Mouse (Mus musculus) thymus, adult 2 months (tissue): ENCODE data around the gene Ano4. TPM values are rescaled to one million over a fixed set of nuclear protein-coding genes. Genes with fewer than 3 reads are reported as not detected.

ENCODE experiments used
- DNase-seq: peaks from one replicate; pipeline ENCODE4 v3.0.0; 2021
- H3K27ac ChIP-seq: fragments of 200-500 bp; 2 replicates; pipeline ENCODE4 v1.5.1; 2012; ENCODE audit warnings: low read length, control low read depth; ENCODE audit not compliant: control insufficient read depth, insufficient read depth
- H3K27me3 ChIP-seq: fragments of 200-500 bp; 2 replicates; pipeline ENCODE4 v1.6.1; 2012; ENCODE audit warnings: mild to moderate bottlenecking, low read length, moderate library complexity, mixed read lengths; ENCODE audit not compliant: control insufficient read depth, insufficient read depth
- H3K36me3 ChIP-seq: fragments of 200-500 bp; 2 replicates; pipeline ENCODE4 v1.6.1; 2012; ENCODE audit warnings: mild to moderate bottlenecking, low read length, moderate library complexity; ENCODE audit not compliant: control insufficient read depth, insufficient read depth
- H3K4me1 ChIP-seq: fragments of 200-500 bp; replicated peaks from 2 replicates; pipeline ENCODE4 v1.6.1; 2012; ENCODE audit warnings: low read length; ENCODE audit not compliant: control insufficient read depth, insufficient read depth
- H3K4me3 ChIP-seq: fragments of 200-500 bp; 2 replicates; pipeline ENCODE4 v1.5.1; 2012; ENCODE audit warnings: mild to moderate bottlenecking, low read length, control low read depth, moderate library complexity; ENCODE audit not compliant: control insufficient read depth, insufficient read depth
- CTCF ChIP-seq: fragments of 200-500 bp; IDR thresholded peaks from 2 replicates; pipeline ENCODE4 v1.5.1; 2012; ENCODE audit warnings: mild to moderate bottlenecking, control low read depth, low read length, moderate library complexity, borderline replicate concordance; ENCODE audit not compliant: control insufficient read depth, poor library complexity, insufficient read depth; ENCODE audit errors: extremely low read depth
- POLR2A ChIP-seq: fragments of 200-500 bp; IDR thresholded peaks from 2 replicates; pipeline ENCODE4 v1.6.1; 2012; ENCODE audit warnings: mild to moderate bottlenecking, low read length, control low read depth, moderate library complexity; ENCODE audit not compliant: control insufficient read depth, poor library complexity, insufficient read depth; ENCODE audit errors: extremely low read depth
- WGBS: fragments of 180-500 bp; shearing (Covaris S2); methylation state at CpG from one replicate; pipeline ENCODE4 v1.1.7; 2018; 5-methylcytosine and 5-hydroxymethylcytosine counted together
- polyA plus RNA-seq: library from polyadenylated mRNA; depleted of rRNA; stranded (reverse); fragments of >200 nt; gene quantifications from 2 replicates; pipeline ENCODE4 v1.2.3, GENCODE M21; 2012

The Ano4 gene
- polyA plus RNA-seq, 1 experiment, result 0.35 TPM

- TF ChIP-seq POLR2A (no peak), CTCF (no peak)
- H3K4me1 ChIP-seq, result no peaks in the 10 kb centered on the region
- H3K27ac ChIP-seq, result no peak overlapping the region
- 88% methylated on average over 7 of the region's 7 CpGs for WGBS
- no peaks in the 10 kb centered on the region for H3K27me3 ChIP-seq
- H3K4me3 ChIP-seq, result no peak overlapping the region
- DNase-seq, result no peak
- no peaks in the 10 kb centered on the region for H3K36me3 ChIP-seq
These were observed 150.1 kb downstream of the Ano4 start for GRCm38 (mm10) chr10:89194440-89194839.

- DNase-seq, result no peak
- H3K4me1 ChIP-seq, result no peaks in the 10 kb centered on the region
- H3K36me3 ChIP-seq, result no peaks in the 10 kb centered on the region
- no peak for TF ChIP-seq CTCF
- no peak for TF ChIP-seq POLR2A
- no peak overlapping the region for H3K27ac ChIP-seq
- H3K27me3 ChIP-seq, result no peaks in the 10 kb centered on the region
- WGBS, result 88% methylated on average over 4 of the region's 4 CpGs
- H3K4me3 ChIP-seq, result no peak overlapping the region
These were observed 166.6 kb downstream of the Ano4 start for GRCm38 (mm10) chr10:89177921-89178320.

- no peak for DNase-seq
- H3K4me3 ChIP-seq, result no peak overlapping the region
- WGBS, result 96% methylated on average over 1 of the region's 1 CpGs
- H3K4me1 ChIP-seq, result no peaks in the 10 kb centered on the region
- no peaks in the 10 kb centered on the region for H3K27me3 ChIP-seq
- TF ChIP-seq POLR2A, result no peak
- no peak for TF ChIP-seq CTCF
- H3K36me3 ChIP-seq, result no peaks in the 10 kb centered on the region
- no peak overlapping the region for H3K27ac ChIP-seq
These were observed 180.0 kb downstream of the Ano4 start for GRCm38 (mm10) chr10:89164533-89164932.

GRCm38 (mm10) chr10:89155502-89155901, 189.1 kb downstream of the Ano4 start:
- H3K36me3 ChIP-seq, result no peaks in the 10 kb centered on the region
- no peak overlapping the region for H3K4me3 ChIP-seq
- no peaks in the 10 kb centered on the region for H3K4me1 ChIP-seq
- TF ChIP-seq CTCF, result no peak
- no peak for TF ChIP-seq POLR2A
- DNase-seq, result no peak
- H3K27me3 ChIP-seq, result no peaks in the 10 kb centered on the region
- WGBS, result 77% methylated on average over 2 of the region's 2 CpGs
- H3K27ac ChIP-seq, result no peak overlapping the region

- H3K27me3 ChIP-seq, result no peaks in the 10 kb centered on the region
- no peaks in the 10 kb centered on the region for H3K4me1 ChIP-seq
- no peak for DNase-seq
- TF ChIP-seq CTCF (no peak), POLR2A (no peak)
- no peaks in the 10 kb centered on the region for H3K36me3 ChIP-seq
- no peak overlapping the region for H3K4me3 ChIP-seq
- WGBS, result 86% methylated on average over 2 of the region's 2 CpGs
- H3K27ac ChIP-seq, result no peak overlapping the region
These were observed 189.6 kb downstream of the Ano4 start for GRCm38 (mm10) chr10:89154797-89155465.

- H3K4me3 ChIP-seq, result no peak overlapping the region
- TF ChIP-seq POLR2A (no peak), CTCF (no peak)
- no peaks in the 10 kb centered on the region for H3K4me1 ChIP-seq
- no peaks in the 10 kb centered on the region for H3K27me3 ChIP-seq
- no peaks in the 10 kb centered on the region for H3K36me3 ChIP-seq
- 92% methylated on average over 11 of the region's 11 CpGs for WGBS
- no peak for DNase-seq
- no peak overlapping the region for H3K27ac ChIP-seq
These were observed 195.4 kb downstream of the Ano4 start for GRCm38 (mm10) chr10:89149166-89149565.

GRCm38 (mm10) chr10:89121391-89121790, 223.2 kb downstream of the Ano4 start:
- DNase-seq, result no peak
- no peaks in the 10 kb centered on the region for H3K36me3 ChIP-seq
- H3K4me3 ChIP-seq, result no peak overlapping the region
- 57% methylated on average over 6 of the region's 6 CpGs for WGBS
- H3K27ac ChIP-seq, result no peak overlapping the region
- H3K4me1 ChIP-seq, result no peaks in the 10 kb centered on the region
- H3K27me3 ChIP-seq, result no peaks in the 10 kb centered on the region
- TF ChIP-seq CTCF (no peak), POLR2A (no peak)
